Comparison of ENCODE assay signal across 8 mouse cellular contexts in genomic region chr10:45578298-45578821, GRCm38 (mm10). TPM values are rescaled to one million over a fixed set of nuclear protein-coding genes. Genes with fewer than 3 reads are reported as not detected.
DNase-seq lines count a peak whose midpoint lies in the region; ATAC-seq and TF ChIP-seq lines count a peak whose summit lies in the region.

No protein-coding gene starts in this region.

- WGBS in embryonic facial prominence, embryonic 11.5 days = 0% methylated on average over 23 of the region's 23 CpGs
- WGBS in heart, embryonic 13.5 days = under 1% methylated on average over 23 of the region's 23 CpGs
- 0% methylated on average over 23 of the region's 23 CpGs for WGBS in liver, embryonic 16.5 days (ENCODE audit: insufficient replicate concordance)
- 2% methylated on average over 23 of the region's 23 CpGs for WGBS in neural tube, embryonic 15.5 days

- H3K79me3 ChIP-seq in C2C12 (ENCODE audit: low read depth) = peaks cover 19% of the 10 kb centered on the region

- peak overlapping the region; percentile 55 for H3K4me2 ChIP-seq in embryonic facial prominence, embryonic 11.5 days (ENCODE audit: low read depth, low read length)
- H3K4me2 ChIP-seq in heart, embryonic 13.5 days = peak overlapping the region; percentile 77
- H3K4me2 ChIP-seq in liver, embryonic 16.5 days (ENCODE audit: low read depth, low read length) = peak overlapping the region; percentile 62
- H3K4me2 ChIP-seq in neural tube, embryonic 15.5 days = peak overlapping the region; percentile 71

- no peak; the same call in 1 of the 2 replicates for ATAC-seq in G1E (ENCODE audit: extremely low read depth, insufficient number of reproducible peaks, low FRiP score, poor library complexity, severe bottlenecking)
- peak; percentile 79 for ATAC-seq in embryonic facial prominence, embryonic 11.5 days (replicated peaks; ENCODE audit: insufficient number of reproducible peaks, low FRiP score, low TSS enrichment, low read depth)
- peak; percentile 59; the same call in 1 of the 2 replicates for ATAC-seq in heart, embryonic 13.5 days (ENCODE audit: extremely low read depth, insufficient number of reproducible peaks, low FRiP score, low TSS enrichment)
- ATAC-seq in liver, embryonic 16.5 days (ENCODE audit: low read depth) = peak; percentile 71
- ATAC-seq in neural tube, embryonic 15.5 days (ENCODE audit: low FRiP score) = peak; percentile 87

- DNase-seq in G1E (ENCODE audit: low spot score) = peak; percentile 3
- DNase-seq in embryonic facial prominence, embryonic 11.5 days (ENCODE audit: low spot score) = peak; percentile 55
- DNase-seq in kidney, postnatal 25 days = peak; percentile 37 to 47
- DNase-seq in retina, postnatal 1 day = no peak

- H3K27me3 ChIP-seq in C2C12 (ENCODE audit: control insufficient read depth, insufficient read depth, insufficient read length) (no peaks in the 10 kb centered on the region), G1E (ENCODE audit: insufficient read depth, low read length) (no peaks in the 10 kb centered on the region)
- H3K27me3 ChIP-seq in embryonic facial prominence, embryonic 11.5 days (ENCODE audit: control insufficient read depth, insufficient read depth, low read length) = no peaks in the 10 kb centered on the region
- no peaks in the 10 kb centered on the region for H3K27me3 ChIP-seq in heart, embryonic 13.5 days (replicated peaks)
- no peaks in the 10 kb centered on the region for H3K27me3 ChIP-seq in liver, embryonic 16.5 days (ENCODE audit: control insufficient read depth, insufficient read depth, low read depth, low read length)
- no peaks in the 10 kb centered on the region for H3K27me3 ChIP-seq in neural tube, embryonic 15.5 days (replicated peaks)

- no peaks in the 10 kb centered on the region for H3K36me3 ChIP-seq in C2C12 (ENCODE audit: control insufficient read depth, insufficient read depth)
- peaks cover 3% of the 10 kb centered on the region for H3K36me3 ChIP-seq in G1E (replicated peaks)
- H3K36me3 ChIP-seq in embryonic facial prominence, embryonic 11.5 days (replicated peaks; ENCODE audit: control insufficient read depth, insufficient read depth, low read depth, low read length) = no peaks in the 10 kb centered on the region
- no peaks in the 10 kb centered on the region for H3K36me3 ChIP-seq in heart, embryonic 13.5 days
- no peaks in the 10 kb centered on the region for H3K36me3 ChIP-seq in liver, embryonic 16.5 days (ENCODE audit: control insufficient read depth, insufficient read depth)
- H3K36me3 ChIP-seq in neural tube, embryonic 15.5 days = no peaks in the 10 kb centered on the region

- TF ChIP-seq CTCF in C2C12 (IDR thresholded peaks at IDR 0.05; ENCODE audit: control insufficient read depth, insufficient read depth, insufficient read length) (no peak), G1E (IDR thresholded peaks at IDR 0.05; ENCODE audit: low read depth, low read length) (no peak)

- H3K9ac ChIP-seq in embryonic facial prominence, embryonic 11.5 days (replicated peaks; ENCODE audit: low read length) = peak overlapping the region; percentile 88
- peak overlapping the region; percentile 87 for H3K9ac ChIP-seq in heart, embryonic 13.5 days
- H3K9ac ChIP-seq in liver, embryonic 16.5 days (ENCODE audit: low read depth, low read length) = peak overlapping the region; percentile 98
- peak overlapping the region; percentile 87 for H3K9ac ChIP-seq in neural tube, embryonic 15.5 days (replicated peaks)

- peaks cover 11% of the 10 kb centered on the region for H3K4me1 ChIP-seq in G1E (ENCODE audit: insufficient read depth, low read depth, low read length)
- no peaks in the 10 kb centered on the region for H3K4me1 ChIP-seq in embryonic facial prominence, embryonic 11.5 days (ENCODE audit: control insufficient read depth, insufficient read depth, low read length)
- H3K4me1 ChIP-seq in heart, embryonic 13.5 days = no peaks in the 10 kb centered on the region
- peaks cover 20% of the 10 kb centered on the region for H3K4me1 ChIP-seq in liver, embryonic 16.5 days (ENCODE audit: control insufficient read depth, low read depth, low read length)
- peaks cover 3% of the 10 kb centered on the region; the same call in 1 of the 2 replicates for H3K4me1 ChIP-seq in neural tube, embryonic 15.5 days

- peak overlapping the region; percentile 93 for H3K27ac ChIP-seq in embryonic facial prominence, embryonic 11.5 days (replicated peaks; ENCODE audit: low read depth, low read length)
- H3K27ac ChIP-seq in heart, embryonic 13.5 days (replicated peaks) = peak overlapping the region; percentile 95
- H3K27ac ChIP-seq in liver, embryonic 16.5 days (ENCODE audit: low read length) = peak overlapping the region; percentile 95
- peak overlapping the region; percentile 97 for H3K27ac ChIP-seq in neural tube, embryonic 15.5 days (replicated peaks)

- H3K9me3 ChIP-seq in G1E (replicated peaks) = no peaks in the 10 kb centered on the region
- H3K9me3 ChIP-seq in embryonic facial prominence, embryonic 11.5 days (replicated peaks; ENCODE audit: control insufficient read depth, low read length) = no peaks in the 10 kb centered on the region
- no peaks in the 10 kb centered on the region for H3K9me3 ChIP-seq in heart, embryonic 13.5 days
- H3K9me3 ChIP-seq in liver, embryonic 16.5 days (replicated peaks; ENCODE audit: control insufficient read depth, low read length) = no peaks in the 10 kb centered on the region
- no peaks in the 10 kb centered on the region for H3K9me3 ChIP-seq in neural tube, embryonic 15.5 days (replicated peaks)

- H3K4me3 ChIP-seq in C2C12 (ENCODE audit: insufficient read depth, poor library complexity, severe bottlenecking) (peak overlapping the region; percentile 72), G1E (ENCODE audit: low read depth, low read length) (peak overlapping the region; percentile 80)
- H3K4me3 ChIP-seq in embryonic facial prominence, embryonic 11.5 days (ENCODE audit: low read depth, low read length) = peak overlapping the region; percentile 82
- H3K4me3 ChIP-seq in heart, embryonic 13.5 days = peak overlapping the region; percentile 89
- H3K4me3 ChIP-seq in liver, embryonic 16.5 days (ENCODE audit: low read depth, low read length) = peak overlapping the region; percentile 97
- peak overlapping the region; percentile 90 for H3K4me3 ChIP-seq in neural tube, embryonic 15.5 days (replicated peaks)

- peaks cover 41% of the 10 kb centered on the region for H3K79me2 ChIP-seq in C2C12 (ENCODE audit: control insufficient read depth, insufficient read depth)

- peak overlapping the region; percentile 69 for H3ac ChIP-seq in C2C12 (ENCODE audit: control insufficient read depth, insufficient read length, low read depth)

TF ChIP-seq in C2C12, 6 proteins besides CTCF, POLR2A, EP300 and RAD21:
- TF ChIP-seq FOSL1 (IDR thresholded peaks at IDR 0.05; ENCODE audit: insufficient read depth, low read length, poor library complexity, severe bottlenecking) = no peak
- TF ChIP-seq USF1 (IDR thresholded peaks at IDR 0.05; ENCODE audit: low read depth) = no peak
- no peak for TF ChIP-seq CEBPB (IDR thresholded peaks at IDR 0.05; ENCODE audit: low read depth)
- TF ChIP-seq MYOD1 (IDR thresholded peaks at IDR 0.05; ENCODE audit: control insufficient read depth, insufficient read length, low read depth) = no peak
- TF ChIP-seq MAX (IDR thresholded peaks at IDR 0.05) = no peak
- TF ChIP-seq MYOG (IDR thresholded peaks at IDR 0.05; ENCODE audit: control insufficient read depth, extremely low read depth, insufficient read length) = no peak
TF ChIP-seq in C2C12: peak in this region for 0.

RNA-seq across cellular contexts. Expression of gene Hace1, which starts 0.7 kb away (rescaled TPM):
- polyA plus RNA-seq in C2C12 (2012; fragmentation: generic; extraction: Trizol) (2.9 TPM), G1E (2012) (2.0 TPM in 2 replicates)
- total RNA-seq in G1E (2014; fragmentation: Nextera tagmentation) (19.4 and 38.3 TPM in 2 replicates), G1E (2017) (24.6 and 25.5 TPM in 2 replicates)
- polyA plus RNA-seq in embryonic facial prominence, embryonic 11.5 days (2014; fragmentation: Nextera tagmentation; extraction: Ambion mirVana) = 28.0 and 31.8 TPM in 2 replicates
- polyA plus RNA-seq in heart, embryonic 13.5 days (2015; fragmentation: Nextera tagmentation; extraction: Ambion mirVana) = 13.0 and 14.8 TPM in 2 replicates
- polyA plus RNA-seq in liver, embryonic 16.5 days (2015; fragmentation: Nextera tagmentation; extraction: Ambion mirVana) = 33.3 and 33.6 TPM in 2 replicates
- polyA plus RNA-seq in neural tube, embryonic 15.5 days (2015; fragmentation: Nextera tagmentation; extraction: Ambion mirVana) = 13.2 and 16.8 TPM in 2 replicates
